Mouse (Mus musculus) Patski (cell line): ENCODE data around the gene Tsr2. TPM values are rescaled to one million over a fixed set of nuclear protein-coding genes. Genes with fewer than 3 reads are reported as not detected.

Experiments used
- ATAC-seq: fragments of 100-300 bp; one replicate; pipeline ENCODE4 v1.8.0; 2021
- CTCF ChIA-PET: fragments of 350-600 bp; sonication (Branson Sonifier 250); formaldehyde crosslinking; loops from one replicate; lab custom pipeline; 2022; ENCODE audit warnings: inconsistent platforms; lab: Charles Lee
- POLR2A ChIA-PET: fragments of 350-600 bp; sonication (Branson Sonifier 250); formaldehyde crosslinking; loops from one replicate; lab custom pipeline; 2022; ENCODE audit warnings: antibody characterized with exemption, inconsistent platforms; lab: Charles Lee
- DNase-seq: peaks from one replicate; pipeline ENCODE4 v3.0.0-alpha.2; 2011; ENCODE audit warnings: low read depth, low spot score
- H3K27me3 ChIP-seq: fragments of 371-371 bp; one replicate; pipeline ENCODE4 v1.5.1; 2021
- CTCF ChIP-seq: fragments of 100-300 bp; IDR thresholded peaks from one replicate; pipeline ENCODE4 v1.5.1; 2021
- in situ Hi-C: fragments of 300-500 bp; cut with MboI; formaldehyde crosslinking; loops from 3 replicates; pipeline ENCODE4 v1.11.1; 2018; ENCODE audit warnings: low pct_unique_long_range_greater_than_20kb, mixed read lengths
- polyA plus RNA-seq: library from polyadenylated mRNA; unstranded; gene quantifications from one replicate; pipeline ENCODE4 v1.2.3, GENCODE M21; 2021

Tsr2 gene
- 20.6 TPM for polyA plus RNA-seq

DNA sequence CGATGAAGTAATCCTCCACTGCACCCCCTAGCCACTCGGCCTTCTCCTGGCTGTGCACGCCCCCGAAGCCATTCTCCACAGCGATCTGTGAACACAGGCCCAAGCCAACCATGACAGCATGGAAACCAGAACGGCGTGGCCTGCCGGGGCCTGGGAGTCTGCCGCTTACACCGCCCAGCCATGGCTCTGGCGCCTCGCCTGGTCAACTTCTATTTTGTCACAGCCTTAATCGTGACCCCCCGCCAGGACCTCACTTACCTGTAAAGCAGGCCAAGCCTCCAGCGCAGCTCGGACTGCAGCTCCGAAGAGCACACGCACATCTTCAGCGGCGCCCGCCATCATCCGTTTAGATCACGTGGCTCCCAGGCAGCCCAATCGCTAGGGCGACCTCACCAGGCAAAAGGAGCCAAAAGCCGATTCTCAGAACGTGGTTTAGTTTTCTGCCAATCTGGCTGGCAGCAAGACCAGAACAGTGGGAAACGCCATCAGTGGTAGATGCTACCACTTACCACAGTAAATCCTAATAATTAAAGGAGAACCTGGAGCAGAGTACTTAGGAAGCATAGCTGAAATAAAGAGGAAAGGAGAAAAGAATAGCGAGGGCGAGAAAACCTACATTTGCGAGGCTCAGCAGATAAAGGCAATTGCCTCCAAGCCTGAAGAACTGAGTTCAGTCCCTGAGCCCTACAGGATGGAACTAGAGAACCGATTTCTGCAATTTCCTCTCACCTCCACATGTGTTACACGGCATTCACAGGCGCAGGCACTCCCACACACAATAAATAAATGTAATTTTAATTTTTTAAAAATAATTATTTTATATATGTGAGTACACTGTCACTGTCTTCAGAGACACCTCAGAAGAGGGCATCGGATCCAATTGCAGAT, at the start of gene Tsr2:
Tsr2 (minus strand) TSS at position 373 of the 888 bp plus-strand sequence.
- DNase-seq = no peak
- peak; percentile 91 for ATAC-seq
- POLR2A ChIA-PET = no interaction called here
- CTCF ChIA-PET = interaction anchor here (1.2 kb wide), 1 partner anchor 29 kb away, joined by 3 read pairs; no protein-coding TSS in a partner anchor
- peaks cover 14% of the 10 kb centered on the region for H3K27me3 ChIP-seq
- no peak for TF ChIP-seq CTCF
- in situ Hi-C loops = no loop called here

DNA sequence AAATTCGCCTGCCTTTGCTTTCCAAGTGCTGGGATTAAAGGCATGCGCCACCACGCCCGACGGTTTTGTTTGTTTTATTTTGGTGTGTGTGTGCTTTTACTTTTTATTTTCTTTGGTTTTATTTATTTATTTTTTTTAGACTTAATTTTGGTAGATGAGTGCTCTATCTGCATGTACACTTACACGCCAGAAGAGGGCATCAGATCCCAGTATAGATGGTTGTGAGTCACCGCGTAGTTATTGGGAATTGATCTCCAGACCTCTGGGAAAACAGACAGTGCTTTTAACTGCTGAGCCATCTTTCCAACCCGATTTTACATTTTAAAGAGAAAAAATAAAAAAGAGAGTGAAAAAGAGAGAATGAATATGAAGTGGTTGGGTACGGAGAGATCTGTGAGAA, 36.4 kb upstream of the Tsr2 start:
- DNase-seq (no peak), ATAC-seq (no peak)
- TF ChIP-seq CTCF = peak; percentile 47
- peaks cover 13% of the 10 kb centered on the region for H3K27me3 ChIP-seq
- POLR2A ChIA-PET = no interaction called here
- CTCF ChIA-PET = no interaction called here
- in situ Hi-C loops = no loop called here

DNA sequence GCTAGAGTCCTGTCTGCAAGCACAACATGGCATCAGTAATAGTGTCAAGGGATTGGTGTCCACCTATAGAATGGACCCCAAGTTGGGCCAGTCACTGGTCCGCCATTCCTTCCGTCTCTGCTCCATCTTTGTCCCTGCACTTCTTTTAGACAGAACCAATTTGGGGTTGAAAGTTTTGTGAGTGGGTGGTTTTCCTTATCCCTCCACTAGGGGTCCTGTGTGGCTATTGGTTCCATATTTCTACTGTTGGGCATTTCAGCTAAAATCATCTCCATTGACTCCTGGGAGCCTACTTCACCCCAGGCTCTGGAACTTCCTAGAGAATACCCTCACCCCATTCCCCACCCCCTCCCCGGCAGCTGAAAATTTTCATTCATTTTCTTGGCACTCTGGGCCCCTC, 34.1 kb upstream of the Tsr2 start:
- in situ Hi-C loops = no loop called here
- ChIA-PET CTCF (no interaction called here), POLR2A (interaction anchor here (0.6 kb wide), 1 partner anchor 22 kb away, joined by 3 read pairs; no protein-coding TSS in a partner anchor)
- peaks cover 17% of the 10 kb centered on the region for H3K27me3 ChIP-seq
- DNase-seq (no peak), ATAC-seq (no peak)
- peak; percentile 16 for TF ChIP-seq CTCF

DNA sequence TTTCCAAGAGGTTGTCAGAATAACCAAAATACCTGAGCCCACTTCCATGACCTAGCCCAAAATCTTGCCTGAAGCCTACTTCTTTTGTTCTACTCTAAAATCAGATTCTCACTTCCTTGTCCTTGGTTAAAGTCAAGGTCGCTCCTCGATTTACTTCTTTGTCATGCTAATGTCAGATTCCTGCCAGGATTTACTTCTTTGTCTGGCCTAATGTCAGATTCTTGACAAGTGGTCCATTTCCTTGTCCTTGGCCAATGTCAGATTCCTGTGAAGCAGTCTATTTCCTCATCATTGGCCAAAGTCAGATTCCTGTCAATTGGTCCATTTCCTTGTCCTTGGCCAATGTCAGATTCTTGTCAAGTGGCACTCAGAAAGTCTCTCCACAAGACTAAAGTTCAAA, 27.6 kb upstream of the Tsr2 start:
- DNase-seq = no peak
- no peak for TF ChIP-seq CTCF
- CTCF ChIA-PET = no interaction called here

DNA sequence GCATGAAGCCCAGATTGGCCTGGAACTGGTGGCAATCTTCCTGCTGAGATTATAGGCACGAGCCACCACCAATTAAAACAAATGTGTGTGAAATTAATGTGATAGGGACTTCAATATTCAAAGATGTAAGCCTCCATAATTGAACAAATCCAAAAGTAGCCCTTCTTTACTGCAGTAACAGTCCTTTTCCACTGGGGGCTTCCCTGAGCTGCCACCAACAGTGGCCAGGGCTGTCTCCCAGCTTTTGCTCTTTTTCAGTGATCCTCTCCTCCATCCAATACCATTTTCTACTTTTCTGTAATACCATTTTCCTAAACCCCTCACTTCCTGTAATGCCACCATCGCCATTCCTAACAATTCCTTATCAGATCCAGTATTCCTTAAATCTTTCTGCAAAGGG, 21.1 kb upstream of the Tsr2 start:
- DNase-seq (no peak), ATAC-seq (peak; percentile 39)
- in situ Hi-C loops = loop anchor here (25.0 kb wide), 1 partner anchor 405 kb away; no protein-coding TSS in a partner anchor
- ChIA-PET CTCF (interaction anchor here (1.1 to 1.7 kb wide), 2 partner anchors 20 to 24 kb away, joined by 3 to 4 read pairs; no protein-coding TSS in a partner anchor), POLR2A (no interaction called here)
- H3K27me3 ChIP-seq = peaks cover 8% of the 10 kb centered on the region
- peak; percentile 65 for TF ChIP-seq CTCF

More for the DNA sequence above, 27.6 kb upstream of the Tsr2 start:
- POLR2A ChIA-PET = no interaction called here
- peaks cover 12% of the 10 kb centered on the region for H3K27me3 ChIP-seq
- in situ Hi-C loops = loop anchor here (25.0 kb wide), 1 partner anchor 412 kb away; no protein-coding TSS in a partner anchor
- ATAC-seq = no peak

DNA sequence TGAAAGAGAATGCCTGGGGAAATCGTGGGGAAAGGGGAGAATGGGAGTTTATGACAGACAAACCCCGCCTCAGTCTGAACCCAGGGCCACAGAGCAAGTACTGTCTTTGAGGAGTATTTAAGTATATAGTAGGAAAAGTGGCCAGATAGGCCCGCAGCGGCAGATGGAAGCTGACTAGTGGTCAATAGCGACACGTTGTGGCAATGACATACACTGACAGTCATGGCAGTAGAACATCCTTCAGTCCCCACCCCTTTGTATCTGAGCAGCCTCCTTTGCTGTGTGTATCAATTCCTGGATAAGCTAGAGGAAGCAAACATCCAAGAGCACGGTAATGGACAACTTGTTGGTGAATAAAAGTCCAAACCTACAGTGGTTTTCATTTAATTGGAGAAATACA, 20.5 kb upstream of the Tsr2 start:
- TF ChIP-seq CTCF = peak; percentile 67
- DNase-seq (no peak), ATAC-seq (peak; percentile 80)
- in situ Hi-C loops = loop anchor here (25.0 kb wide), 1 partner anchor 404 kb away; no protein-coding TSS in a partner anchor
- POLR2A ChIA-PET = no interaction called here
- CTCF ChIA-PET = interaction anchor here (1.1 to 1.7 kb wide), 2 partner anchors 19 to 23 kb away, joined by 3 to 4 read pairs; no protein-coding TSS in a partner anchor
- peaks cover 8% of the 10 kb centered on the region for H3K27me3 ChIP-seq

DNA sequence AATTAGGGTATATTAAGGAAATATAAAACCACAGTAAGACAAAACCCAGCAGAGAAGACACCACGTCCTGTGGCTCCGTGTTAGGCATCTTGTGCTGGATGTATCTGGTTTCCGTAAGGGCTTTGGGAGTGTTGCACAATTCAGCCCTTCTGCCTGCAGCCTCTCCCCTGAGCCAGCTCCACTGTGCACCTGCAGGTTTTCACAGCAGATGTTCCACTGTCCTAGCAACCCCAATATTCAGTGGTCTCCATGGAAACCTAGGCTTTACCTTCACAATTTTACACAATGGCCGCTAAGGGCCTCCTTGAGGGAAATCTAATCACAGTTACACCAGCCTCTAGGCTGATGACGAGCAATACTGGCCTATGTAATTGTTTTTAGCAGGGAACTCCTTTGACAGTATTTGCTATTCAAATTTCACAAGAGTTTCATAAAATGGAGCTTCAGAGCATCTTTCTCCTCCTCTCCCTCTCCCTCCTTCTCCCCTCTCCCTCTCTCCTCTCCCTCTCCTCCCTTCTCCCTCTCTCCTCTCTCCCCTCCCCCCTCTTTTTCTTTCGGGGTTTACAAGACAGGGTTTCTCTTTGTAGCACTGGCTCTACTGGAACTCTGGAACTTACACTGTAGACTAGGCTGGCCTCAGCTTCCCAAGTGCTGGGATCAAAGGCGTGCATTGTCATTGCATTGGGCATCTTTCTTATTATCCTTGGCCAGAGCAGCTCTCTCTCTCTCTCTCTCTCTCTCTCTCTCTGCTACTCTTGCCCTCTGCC, 11.1 kb upstream of the Tsr2 start:
- TF ChIP-seq CTCF = no peak
- ChIA-PET CTCF (no interaction called here), POLR2A (no interaction called here)
- peaks cover 4% of the 10 kb centered on the region for H3K27me3 ChIP-seq
- DNase-seq = no peak
- ATAC-seq = no peak
- in situ Hi-C loops = loop anchor here (10.0 to 25.0 kb wide), 2 partner anchors 395 to 593 kb away; no protein-coding TSS in a partner anchor

DNA sequence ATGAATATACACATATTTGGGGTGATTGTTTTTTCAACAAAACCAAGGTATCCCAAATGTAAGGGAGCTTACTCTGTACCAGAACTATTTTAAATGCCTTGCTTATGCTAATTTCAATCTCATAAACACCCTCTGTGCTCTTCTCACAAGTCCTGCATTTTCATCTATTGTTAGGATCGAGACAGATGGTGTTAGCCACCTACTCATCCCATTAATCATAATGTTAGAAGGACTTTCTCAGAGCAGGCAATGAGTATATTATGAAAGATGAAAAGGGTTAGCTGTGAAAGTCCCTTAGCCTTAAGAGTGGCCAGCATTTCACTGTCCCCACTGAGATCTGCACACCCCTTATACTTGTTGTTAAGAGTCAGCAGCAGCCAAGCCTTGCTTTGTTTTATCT, 8.9 kb downstream of the Tsr2 start:
- no peak for ATAC-seq
- peaks cover 13% of the 10 kb centered on the region for H3K27me3 ChIP-seq
- in situ Hi-C loops = no loop called here
- CTCF ChIA-PET = no interaction called here
- POLR2A ChIA-PET = interaction anchor here (1.6 kb wide), 1 partner anchor 12 kb away, joined by 4 read pairs; no protein-coding TSS in a partner anchor
- DNase-seq = no peak
- no peak for TF ChIP-seq CTCF

DNA sequence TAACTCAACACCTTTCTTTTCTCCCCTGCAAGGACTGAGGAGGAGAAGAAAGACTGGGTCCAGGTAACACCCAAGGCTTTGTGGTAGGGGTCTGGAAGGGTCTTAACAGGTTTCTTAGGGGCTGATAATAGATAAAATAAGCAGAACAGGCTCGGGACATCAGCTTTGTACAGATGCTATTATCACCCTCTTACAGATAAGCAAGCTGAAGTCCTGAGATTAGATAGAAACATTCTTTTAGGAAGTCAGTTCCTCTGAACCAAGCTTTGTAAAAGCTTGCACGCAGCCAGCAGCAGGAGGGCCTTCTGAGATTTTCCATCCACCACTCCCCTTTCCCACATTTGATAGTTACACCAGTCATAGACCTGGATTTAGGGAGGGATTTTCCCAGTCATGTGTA, 10.7 kb downstream of the Tsr2 start:
- peaks cover 8% of the 10 kb centered on the region for H3K27me3 ChIP-seq
- in situ Hi-C loops = no loop called here
- DNase-seq = no peak
- TF ChIP-seq CTCF = no peak
- no peak for ATAC-seq
- CTCF ChIA-PET = interaction anchor here (1.4 kb wide), 1 partner anchor 15 kb away, joined by 3 read pairs; no protein-coding TSS in a partner anchor
- POLR2A ChIA-PET = no interaction called here

DNA sequence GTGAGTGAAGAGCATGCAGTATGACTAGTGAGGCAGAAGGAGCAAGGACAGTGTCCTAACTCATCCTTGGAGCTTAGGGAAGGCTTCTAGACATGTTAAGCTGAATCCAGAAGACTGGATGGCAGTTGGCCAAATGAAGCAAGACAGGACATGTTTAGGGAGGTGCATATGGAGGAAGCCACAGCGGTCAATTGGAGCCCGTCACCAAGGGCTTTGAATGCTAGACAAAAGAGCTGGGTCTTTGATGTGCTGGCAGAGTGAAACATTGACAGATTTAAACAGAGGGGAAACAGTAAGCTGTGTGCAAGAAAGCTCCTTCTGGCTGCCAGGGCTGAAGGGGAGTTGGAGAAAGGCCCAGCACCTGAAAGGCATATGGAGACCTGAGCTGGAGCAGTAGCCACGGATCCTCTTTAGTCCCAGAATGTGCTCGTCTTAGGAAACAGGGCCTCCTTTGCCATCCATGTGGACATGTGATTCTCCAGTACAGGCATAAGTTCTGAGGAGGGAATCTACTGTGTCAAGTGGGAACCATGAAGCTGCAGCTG, 19.3 kb downstream of the Tsr2 start:
- in situ Hi-C loops = no loop called here
- no peak for TF ChIP-seq CTCF

More for the DNA sequence above, 19.3 kb downstream of the Tsr2 start:
- DNase-seq = no peak
- ChIA-PET POLR2A (no interaction called here), CTCF (interaction anchor here (0.7 kb wide), 1 partner anchor 57 kb away, joined by 3 read pairs; no protein-coding TSS in a partner anchor)
- no peaks in the 10 kb centered on the region for H3K27me3 ChIP-seq
- no peak for ATAC-seq
